Mouse (Mus musculus) MEL (cell line): ENCODE data around the gene Hadha. TPM values are rescaled to one million over a fixed set of nuclear protein-coding genes. Genes with fewer than 3 reads are reported as not detected.

Experiments
- DNase-seq: peaks from one replicate; pipeline ENCODE4 v3.0.0; 2011; ENCODE audit warnings: low read depth, low spot score
- H3K27ac ChIP-seq: 2 replicates; pipeline ENCODE4 v1.5.1; 2012; ENCODE audit warnings: low read depth, mild to moderate bottlenecking, control low read depth, low read length, moderate library complexity; ENCODE audit not compliant: control insufficient read depth
- H3K27me3 ChIP-seq, 2 experiments: fragments of 150-350 bp in 1 of 2; sonication (generic) in 1 of 2; 2 replicates each; pipeline ENCODE4 v1.6.1; 2012; ENCODE audit warnings: low read length in 2 of 2, mild to moderate bottlenecking in 2 of 2, improper control_type of control experiment in 1 of 2, moderate library complexity in 1 of 2; ENCODE audit not compliant: insufficient read depth in 2 of 2, control insufficient read depth in 1 of 2
- H3K36me3 ChIP-seq, 2 experiments: 2 replicates each; pipeline ENCODE4 v1.6.1; 2012 to 2014; ENCODE audit warnings: low read length in 2 of 2, improper control_type of control experiment in 1 of 2, inconsistent platforms in 1 of 2, mild to moderate bottlenecking in 1 of 2; ENCODE audit not compliant: insufficient read depth in 2 of 2, control insufficient read depth in 1 of 2
- H3K4me1 ChIP-seq, 2 experiments: fragments of 150-350 bp in 1 of 2; sonication (generic) in 1 of 2; 2 replicates each; pipeline ENCODE4 v1.6.1; 2012; ENCODE audit warnings: low read length in 2 of 2, improper control_type of control experiment in 1 of 2, mild to moderate bottlenecking in 1 of 2; ENCODE audit not compliant: insufficient read depth in 2 of 2, control insufficient read depth in 1 of 2
- H3K4me3 ChIP-seq, 2 experiments: fragments of 150-350 bp in 1 of 2; sonication (generic) in 1 of 2; 2 replicates each; pipeline ENCODE4 v1.5.1; 2012; ENCODE audit warnings: low read depth in 2 of 2, low read length in 2 of 2, mild to moderate bottlenecking in 2 of 2, moderate library complexity in 2 of 2, control low read depth in 1 of 2, improper control_type of control experiment in 1 of 2; ENCODE audit not compliant: control insufficient read depth in 1 of 2, insufficient read depth in 1 of 2
- H3K79me2 ChIP-seq: 2 replicates; pipeline ENCODE4 v1.6.1; 2012; ENCODE audit warnings: mild to moderate bottlenecking, low read length, moderate library complexity; ENCODE audit not compliant: control insufficient read depth, poor library complexity, insufficient read depth
- H3K9ac ChIP-seq: 2 replicates; pipeline ENCODE4 v1.6.1; 2012; ENCODE audit warnings: low read depth, mild to moderate bottlenecking, control low read depth, low read length, moderate library complexity; ENCODE audit not compliant: control insufficient read depth, poor library complexity, severe bottlenecking
- H3K9me3 ChIP-seq: fragments of 150-350 bp; sonication (generic); replicated peaks from 2 replicates; pipeline ENCODE4 v1.6.1; 2012; ENCODE audit warnings: mild to moderate bottlenecking, low read length, improper control_type of control experiment, moderate library complexity; ENCODE audit not compliant: insufficient read depth
- CHD1 ChIP-seq: IDR thresholded peaks from 2 replicates; pipeline ENCODE4 v1.6.1; 2012; ENCODE audit warnings: low read depth, mild to moderate bottlenecking, inconsistent platforms, low read length, improper control_type of control experiment
- CTCF ChIP-seq, 3 experiments: IDR thresholded peaks in 2 of 3; conservative IDR thresholded peaks in 1 of 3; 2 replicates each; pipeline ENCODE4 v1.5.1; 2011 to 2012; ENCODE audit warnings: low read length in 3 of 3, low read depth in 2 of 3, mild to moderate bottlenecking in 2 of 3, improper control_type of control experiment in 1 of 3, inconsistent platforms in 1 of 3, mixed read lengths in 1 of 3, moderate library complexity in 1 of 3; ENCODE audit not compliant: control insufficient read depth in 1 of 3, insufficient read depth in 1 of 3, poor library complexity in 1 of 3, severe bottlenecking in 1 of 3
- E2F4 ChIP-seq: IDR thresholded peaks from 2 replicates; pipeline ENCODE4 v1.6.1; 2011; ENCODE audit warnings: low read depth, low read length, improper control_type of control experiment, borderline replicate concordance
- EP300 ChIP-seq, 2 experiments: IDR thresholded peaks; 2 replicates each; pipeline ENCODE4 v1.6.1; 2011; ENCODE audit warnings: improper control_type of control experiment in 2 of 2, low read length in 2 of 2, low read depth in 1 of 2, mild to moderate bottlenecking in 1 of 2
- ETS1 ChIP-seq: IDR thresholded peaks from 2 replicates; pipeline ENCODE4 v1.6.1; 2012; ENCODE audit warnings: low read depth, mild to moderate bottlenecking, inconsistent platforms, low read length, improper control_type of control experiment, moderate library complexity
- GATA1 ChIP-seq: IDR thresholded peaks from 2 replicates; pipeline ENCODE4 v1.6.1; 2011; ENCODE audit warnings: low read depth, low read length, improper control_type of control experiment
- HCFC1 ChIP-seq: IDR thresholded peaks from 2 replicates; pipeline ENCODE4 v1.6.1; 2012; ENCODE audit warnings: low read depth, mild to moderate bottlenecking, inconsistent platforms, low read length, improper control_type of control experiment, moderate library complexity
- KAT2A ChIP-seq: conservative IDR thresholded peaks from 2 replicates; pipeline ENCODE4 v1.6.1; 2012; ENCODE audit warnings: low read depth, low read length, improper control_type of control experiment, inconsistent platforms
- MAFK ChIP-seq: IDR thresholded peaks from 2 replicates; pipeline ENCODE4 v1.6.1; 2011; ENCODE audit warnings: low read depth, mild to moderate bottlenecking, low read length, improper control_type of control experiment, borderline replicate concordance
- MAZ ChIP-seq: IDR thresholded peaks from 2 replicates; pipeline ENCODE4 v1.6.1; 2012; ENCODE audit warnings: low read depth, mild to moderate bottlenecking, inconsistent platforms, low read length, improper control_type of control experiment
- MEF2A ChIP-seq: IDR thresholded peaks from 2 replicates; pipeline ENCODE4 v1.6.1; 2014; ENCODE audit warnings: low read depth, mild to moderate bottlenecking, inconsistent platforms, low read length, improper control_type of control experiment; ENCODE audit not compliant: poor library complexity, insufficient replicate concordance, severe bottlenecking; ENCODE audit errors: extremely low read depth
- MXI1 ChIP-seq: IDR thresholded peaks from 2 replicates; pipeline ENCODE4 v1.6.1; 2011; ENCODE audit warnings: mild to moderate bottlenecking, low read depth, low read length, improper control_type of control experiment
- MYB ChIP-seq: IDR thresholded peaks from 2 replicates; pipeline ENCODE4 v1.6.1; 2011; ENCODE audit warnings: mild to moderate bottlenecking, low read depth, low read length, improper control_type of control experiment
- MYC ChIP-seq: IDR thresholded peaks from 2 replicates; pipeline ENCODE4 v1.6.1; 2011; ENCODE audit warnings: low read depth, mild to moderate bottlenecking, low read length, improper control_type of control experiment, moderate library complexity
- NELFE ChIP-seq: IDR thresholded peaks from 2 replicates; pipeline ENCODE4 v1.6.1; 2011; ENCODE audit warnings: low read depth, low read length, improper control_type of control experiment
- NRF1 ChIP-seq: IDR thresholded peaks from 2 replicates; pipeline ENCODE4 v1.6.1; 2014; ENCODE audit warnings: low read depth, mild to moderate bottlenecking, inconsistent platforms, low read length, improper control_type of control experiment, moderate library complexity; ENCODE audit not compliant: poor library complexity, insufficient read depth, severe bottlenecking
- POLR2A ChIP-seq, 2 experiments: IDR thresholded peaks; 2 replicates each; pipeline ENCODE4 v1.6.1; 2011 to 2012; ENCODE audit warnings: low read length in 2 of 2, mild to moderate bottlenecking in 2 of 2, control low read depth in 1 of 2, improper control_type of control experiment in 1 of 2, low read depth in 1 of 2, moderate library complexity in 1 of 2; ENCODE audit not compliant: control insufficient read depth in 1 of 2, insufficient read depth in 1 of 2, poor library complexity in 1 of 2
- POLR2AphosphoS2 ChIP-seq: IDR thresholded peaks from 2 replicates; pipeline ENCODE4 v1.6.1; 2011; ENCODE audit warnings: low read length, improper control_type of control experiment
- RAD21 ChIP-seq: IDR thresholded peaks from 2 replicates; pipeline ENCODE4 v1.6.1; 2011; ENCODE audit warnings: mild to moderate bottlenecking, low read depth, low read length, improper control_type of control experiment
- TAL1 ChIP-seq: IDR thresholded peaks from 2 replicates; pipeline ENCODE4 v1.6.1; 2012; ENCODE audit warnings: mild to moderate bottlenecking, inconsistent platforms, low read length, moderate library complexity, mixed read lengths
- UBTF ChIP-seq: IDR thresholded peaks from 2 replicates; pipeline ENCODE4 v1.6.1; 2012; ENCODE audit warnings: low read depth, mild to moderate bottlenecking, inconsistent platforms, low read length, improper control_type of control experiment, moderate library complexity, borderline replicate concordance; ENCODE audit not compliant: insufficient read depth
- USF1 ChIP-seq: IDR thresholded peaks from 2 replicates; pipeline ENCODE4 v1.6.1; 2014; ENCODE audit warnings: low read depth, mild to moderate bottlenecking, inconsistent platforms, low read length, improper control_type of control experiment, moderate library complexity
- polyA plus RNA-seq, 2 experiments: library from polyadenylated mRNA; stranded (reverse) in 1 of 2; unstranded in 1 of 2; fragments of >175 nt in 1 of 2; fragments of >200 nt in 1 of 2; gene quantifications; 2 replicates each; pipeline versions ENCODE4 v1.2.1 to v1.2.4; 2012; ENCODE audit warnings: low replicate concordance in 2 of 2, low read depth in 1 of 2; ENCODE audit not compliant: insufficient read length in 2 of 2, insufficient read depth in 1 of 2, missing spikeins in 1 of 2
- total RNA-seq: library from RNA; depleted of rRNA; stranded (reverse); fragments of 300-350 nt; gene quantifications from 2 replicates; pipeline ENCODE4 v1.2.3, GENCODE M21; 2012

Gene Hadha
- total and polyA plus RNA-seq, 3 experiments: 107 to 271 (median 120) TPM

DNA sequence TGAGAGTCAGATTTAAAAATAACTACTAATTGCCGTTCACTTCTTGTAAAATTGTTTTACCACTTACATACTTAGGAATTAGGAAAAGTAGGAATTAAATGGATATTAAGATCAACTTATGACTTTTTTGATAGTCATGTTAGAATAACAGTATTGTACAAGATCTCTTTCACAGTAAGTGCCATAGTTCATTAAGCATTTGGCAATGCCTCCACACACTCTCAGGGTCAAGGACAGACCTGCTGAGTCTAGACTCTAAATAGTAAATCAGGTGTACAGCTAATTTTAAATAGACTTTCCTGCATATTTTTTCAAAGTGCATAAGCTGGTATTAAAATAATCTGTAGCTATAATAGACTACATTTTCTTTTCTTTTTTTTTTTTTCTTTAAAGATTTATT lies 2.5 kb downstream of the Hadha start:
- H3K9me3 ChIP-seq: no peaks in the 10 kb centered on the region
- no peak overlapping the region for H3K27ac ChIP-seq
- peaks cover 35% of the 10 kb centered on the region for H3K79me2 ChIP-seq
- no peak overlapping the region for H3K9ac ChIP-seq
- H3K4me3 ChIP-seq: no peak overlapping the region
- H3K4me1 ChIP-seq: peaks cover 4 to 5% of the 10 kb centered on the region in 2 experiments; a peak in 2 of 4 replicates
- peaks cover 1 to 20% of the 10 kb centered on the region in 2 experiments; a peak in 3 of 4 replicates for H3K36me3 ChIP-seq
- TF ChIP-seq KAT2A (no peak), MYB (no peak), GATA1 (no peak), EP300 (IDR thresholded peaks at IDR 0.05; ENCODE audit: low read depth in 1 of 2, low read length in 2 of 2) (no peak), CHD1 (no peak), MXI1 (no peak), POLR2A (IDR thresholded peaks at IDR 0.05; ENCODE audit: control insufficient read depth in 1 of 2, insufficient read depth in 1 of 2, low read depth in 1 of 2, low read length in 2 of 2, poor library complexity in 1 of 2) (no peak), RAD21 (no peak), MEF2A (no peak), HCFC1 (no peak), MAFK (no peak), POLR2AphosphoS2 (no peak), TAL1 (no peak), USF1 (no peak), NRF1 (no peak), ETS1 (no peak), MAZ (no peak), CTCF (IDR thresholded peaks at IDR 0.05 in 2 of 3, conservative IDR thresholded peaks at IDR 0.05 in 1 of 3; ENCODE audit: control insufficient read depth in 1 of 3, insufficient read depth in 1 of 3, low read depth in 2 of 3, low read length in 3 of 3, poor library complexity in 1 of 3, severe bottlenecking in 1 of 3) (no peak), UBTF (no peak)
- no peaks in the 10 kb centered on the region for H3K27me3 ChIP-seq
- no peak for DNase-seq

DNA sequence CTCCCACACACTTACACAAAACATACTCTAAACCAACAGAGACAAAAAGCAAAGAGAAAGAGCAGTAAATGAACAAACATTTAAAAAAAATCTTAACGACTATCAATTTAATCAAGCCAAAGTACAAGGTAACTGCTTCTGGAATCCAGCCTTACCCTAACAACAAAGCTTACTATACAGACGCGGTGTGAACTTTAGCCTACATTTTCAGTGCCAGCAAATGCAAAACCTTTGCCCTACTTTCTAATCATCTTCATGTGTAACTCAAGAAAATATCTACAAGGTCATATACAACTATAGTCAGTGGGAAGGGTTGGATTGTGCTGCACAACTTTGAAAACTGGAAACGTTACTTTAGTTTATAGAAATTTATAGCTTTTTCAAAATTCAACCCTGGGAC lies 3.0 kb downstream of the Hadha start:
- no peak overlapping the region for H3K27ac ChIP-seq
- H3K36me3 ChIP-seq: peaks cover 4 to 17% of the 10 kb centered on the region in 2 experiments
- DNase-seq: no peak
- peaks cover 4 to 5% of the 10 kb centered on the region in 2 experiments; a peak in 2 of 4 replicates for H3K4me1 ChIP-seq
- no peaks in the 10 kb centered on the region for H3K9me3 ChIP-seq
- peaks cover 32% of the 10 kb centered on the region for H3K79me2 ChIP-seq
- H3K9ac ChIP-seq: no peak overlapping the region
- no peak overlapping the region for H3K4me3 ChIP-seq
- no peaks in the 10 kb centered on the region for H3K27me3 ChIP-seq
- TF ChIP-seq EP300 (IDR thresholded peaks at IDR 0.05; ENCODE audit: low read depth in 1 of 2, low read length in 2 of 2) (no peak), RAD21 (no peak), GATA1 (no peak), HCFC1 (no peak), E2F4 (no peak), MYC (no peak), NELFE (no peak)
